Mouse (Mus musculus): ENCODE data around the gene Ndufb3. TPM values are rescaled to one million over a fixed set of nuclear protein-coding genes. Genes with fewer than 3 reads are reported as not detected.
"Not testable (repeated sequence)": the region's sequence is repeated elsewhere in the genome, so short reads cannot be mapped to it uniquely, and the experiment has no call there.

Ndufb3 gene
- polyA plus RNA-seq, 1 experiment from 2014 or later = 168 TPM

GRCm38 (mm10) chr1:58587491-58587890, 1.3 kb downstream of the Ndufb3 start:
- no peak for ATAC-seq (ENCODE audit: low FRiP score, low read depth)
- peaks cover 6% of the 10 kb centered on the region for H3K36me3 ChIP-seq
- H3K9me3 ChIP-seq = no peaks in the 10 kb centered on the region
- peaks cover 8% of the 10 kb centered on the region for H3K4me1 ChIP-seq
- H3K4me3 ChIP-seq = no peak overlapping the region
- peak overlapping the region; percentile 92; the same call in 1 of the 2 replicates for H3K4me2 ChIP-seq (replicated peaks)
- H3K9ac ChIP-seq = no peak overlapping the region
- H3K27ac ChIP-seq = no peak overlapping the region
- H3K27me3 ChIP-seq (replicated peaks) = no peaks in the 10 kb centered on the region
- WGBS = 92% methylated on average over 1 of the region's 1 CpGs

DNA sequence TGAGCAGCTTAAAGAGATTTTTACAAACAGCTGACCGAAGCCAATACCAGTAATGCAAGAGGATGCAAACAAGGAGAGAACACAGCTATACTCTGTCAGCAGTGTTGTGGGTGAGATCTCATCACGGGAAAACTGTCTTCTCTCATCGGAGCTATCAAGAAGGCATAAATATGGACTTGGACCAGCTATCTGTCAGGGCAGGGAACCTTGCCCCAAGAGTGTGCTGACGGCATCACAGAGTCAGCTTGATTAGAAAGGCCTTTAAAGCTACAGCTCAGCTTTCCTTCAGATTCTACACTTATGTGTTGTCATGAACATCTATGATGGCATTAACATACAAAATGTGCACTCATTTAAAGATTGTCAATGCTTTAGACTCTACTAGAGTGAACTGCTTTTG, 16.5 kb downstream of the Ndufb3 start:
- Histone ChIP-seq H3K4me3 (no peak overlapping the region), H3K9ac (no peak overlapping the region), H3K9me3 (no peaks in the 10 kb centered on the region), H3K27me3 (replicated peaks) (no peaks in the 10 kb centered on the region), H3K27ac (no peak overlapping the region), H3K4me1 (no peaks in the 10 kb centered on the region), H3K36me3 (no peaks in the 10 kb centered on the region), H3K4me2 (replicated peaks) (no peak overlapping the region)
- 81% methylated on average over 4 of the region's 4 CpGs for WGBS
- ATAC-seq (ENCODE audit: low FRiP score, low read depth) = no peak

- Histone ChIP-seq H3K9ac (no peak overlapping the region), H3K9me3 (no peaks in the 10 kb centered on the region), H3K4me3 (no peak overlapping the region), H3K4me2 (replicated peaks) (no peak overlapping the region), H3K4me1 (no peaks in the 10 kb centered on the region), H3K27ac (no peak overlapping the region), H3K27me3 (replicated peaks) (no peaks in the 10 kb centered on the region), H3K36me3 (no peaks in the 10 kb centered on the region)
- WGBS = 83% methylated on average over 4 of the region's 4 CpGs
- no peak for ATAC-seq (ENCODE audit: low FRiP score, low read depth)
These were observed 17.6 kb downstream of the Ndufb3 start for GRCm38 (mm10) chr1:58603738-58604137.

GRCm38 (mm10) chr1:58609591-58609990, 23.4 kb downstream of the Ndufb3 start:
- not testable (repeated sequence) for H3K4me1 ChIP-seq, H3K36me3 ChIP-seq
- WGBS = 91% methylated on average over 5 of the region's 5 CpGs

GRCm38 (mm10) chr1:58610166-58610565, 24.0 kb downstream of the Ndufb3 start:
- Histone ChIP-seq H3K4me1 (no peaks in the 10 kb centered on the region), H3K4me3 (no peak overlapping the region), H3K9me3 (no peaks in the 10 kb centered on the region), H3K27me3 (replicated peaks) (no peaks in the 10 kb centered on the region), H3K27ac (no peak overlapping the region), H3K9ac (no peak overlapping the region), H3K4me2 (replicated peaks) (no peak overlapping the region), H3K36me3 (no peaks in the 10 kb centered on the region)
- ATAC-seq (ENCODE audit: low FRiP score, low read depth) = no peak
- 93% methylated on average over 1 of the region's 1 CpGs for WGBS

More at GRCm38 (mm10) chr1:58609591-58609990, 23.4 kb downstream of the Ndufb3 start:
- not testable (repeated sequence) for H3K9ac ChIP-seq; ATAC-seq (ENCODE audit: low FRiP score, low read depth); H3K4me2 ChIP-seq (replicated peaks); H3K27me3 ChIP-seq (replicated peaks); H3K9me3 ChIP-seq; H3K27ac ChIP-seq; H3K4me3 ChIP-seq

- Histone ChIP-seq H3K36me3 (no peaks in the 10 kb centered on the region), H3K27me3 (replicated peaks) (no peaks in the 10 kb centered on the region), H3K4me3 (no peak overlapping the region), H3K4me2 (replicated peaks) (no peak overlapping the region), H3K4me1 (no peaks in the 10 kb centered on the region), H3K27ac (no peak overlapping the region), H3K9me3 (no peaks in the 10 kb centered on the region), H3K9ac (no peak overlapping the region)
- WGBS = 46% methylated on average over 1 of the region's 1 CpGs
- no peak for ATAC-seq (ENCODE audit: low FRiP score, low read depth)
These were observed 24.4 kb downstream of the Ndufb3 start for GRCm38 (mm10) chr1:58610611-58611010.

DNA sequence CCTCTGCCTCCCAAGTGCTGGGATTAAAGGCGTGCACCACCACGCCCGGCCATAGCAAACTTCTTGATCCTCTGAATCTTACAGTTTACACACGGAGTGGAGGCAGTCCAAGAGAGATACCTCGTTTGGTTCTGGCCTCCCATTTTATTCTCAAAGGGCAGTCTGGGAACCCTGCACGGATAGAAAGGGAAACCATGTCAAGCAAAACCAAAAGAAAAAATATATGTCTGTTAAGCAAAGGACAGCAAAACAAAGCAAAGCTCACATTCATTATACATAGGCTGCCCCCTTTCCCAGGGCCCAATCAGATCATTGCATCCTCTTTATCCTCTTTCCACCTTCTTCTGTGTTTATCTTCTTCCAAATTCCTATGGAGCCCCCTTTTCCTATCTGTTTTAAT, 27.6 kb downstream of the Ndufb3 start:
- H3K4me2 ChIP-seq (replicated peaks) = no peak overlapping the region
- ATAC-seq (ENCODE audit: low FRiP score, low read depth) = no peak
- no peaks in the 10 kb centered on the region for H3K36me3 ChIP-seq
- 75% methylated on average over 6 of the region's 6 CpGs for WGBS
- H3K4me3 ChIP-seq = no peak overlapping the region
- no peaks in the 10 kb centered on the region for H3K9me3 ChIP-seq
- H3K27me3 ChIP-seq (replicated peaks) = no peaks in the 10 kb centered on the region
- H3K27ac ChIP-seq = no peak overlapping the region
- no peaks in the 10 kb centered on the region for H3K4me1 ChIP-seq
- no peak overlapping the region for H3K9ac ChIP-seq

DNA sequence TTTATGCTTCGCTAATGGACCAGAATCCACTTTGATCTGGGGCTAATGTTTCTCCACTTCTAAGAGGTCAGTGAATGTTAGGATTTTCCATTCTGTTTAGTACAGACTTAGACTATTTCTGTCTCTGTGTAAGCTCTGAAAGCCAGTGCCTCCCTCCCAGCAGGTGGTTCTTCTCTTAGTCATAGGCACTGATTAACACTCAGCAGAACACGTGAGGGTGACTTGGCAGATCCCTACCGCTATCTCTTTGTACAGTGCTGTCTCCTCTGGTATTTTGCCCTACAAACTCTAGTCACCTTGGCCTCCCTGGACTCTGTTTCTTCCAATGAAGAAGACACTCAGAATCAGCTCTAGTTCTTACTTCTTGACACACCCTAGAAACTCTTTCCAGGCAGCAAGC, 28.2 kb downstream of the Ndufb3 start:
- Histone ChIP-seq H3K27me3 (replicated peaks) (no peaks in the 10 kb centered on the region), H3K9ac (no peak overlapping the region), H3K4me2 (replicated peaks) (no peak overlapping the region), H3K27ac (no peak overlapping the region), H3K4me1 (no peaks in the 10 kb centered on the region), H3K4me3 (no peak overlapping the region), H3K9me3 (no peaks in the 10 kb centered on the region), H3K36me3 (no peaks in the 10 kb centered on the region)
- WGBS = 87% methylated on average over 3 of the region's 3 CpGs
- no peak for ATAC-seq (ENCODE audit: low FRiP score, low read depth)

- Histone ChIP-seq H3K4me1 (no peaks in the 10 kb centered on the region), H3K4me2 (replicated peaks) (no peak overlapping the region), H3K9ac (no peak overlapping the region), H3K36me3 (no peaks in the 10 kb centered on the region), H3K4me3 (no peak overlapping the region), H3K9me3 (no peaks in the 10 kb centered on the region), H3K27ac (no peak overlapping the region), H3K27me3 (replicated peaks) (no peaks in the 10 kb centered on the region)
- 83% methylated on average over 4 of the region's 4 CpGs for WGBS
- no peak for ATAC-seq (ENCODE audit: low FRiP score, low read depth)
These were observed 29.0 kb downstream of the Ndufb3 start for GRCm38 (mm10) chr1:58615146-58615545.

DNA sequence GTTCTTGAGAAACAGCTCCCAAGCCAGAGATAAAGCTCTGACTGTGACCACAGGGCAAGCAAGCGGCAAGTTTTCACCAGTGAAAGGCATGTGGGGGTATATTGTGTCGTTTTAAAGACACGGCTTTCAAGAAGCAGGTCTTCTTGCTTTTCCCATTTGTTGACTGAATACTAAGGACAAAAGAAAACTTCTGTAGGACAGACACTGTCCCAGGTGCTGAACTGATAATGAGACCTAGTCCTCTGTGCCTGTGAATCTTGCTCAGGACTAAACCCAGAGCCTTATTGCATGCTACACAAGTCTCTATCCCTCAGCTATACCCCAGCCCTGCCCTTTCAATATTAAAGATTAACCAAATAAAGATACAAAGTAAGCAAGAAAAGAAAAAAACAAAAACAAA, 30.0 kb downstream of the Ndufb3 start:
- Histone ChIP-seq H3K27me3 (replicated peaks) (no peaks in the 10 kb centered on the region), H3K9me3 (no peaks in the 10 kb centered on the region), H3K4me1 (no peaks in the 10 kb centered on the region), H3K36me3 (no peaks in the 10 kb centered on the region), H3K27ac (no peak overlapping the region), H3K4me3 (no peak overlapping the region), H3K4me2 (replicated peaks) (no peak overlapping the region), H3K9ac (no peak overlapping the region)
- no peak for ATAC-seq (ENCODE audit: low FRiP score, low read depth)
- WGBS = 81% methylated on average over 3 of the region's 3 CpGs

DNA sequence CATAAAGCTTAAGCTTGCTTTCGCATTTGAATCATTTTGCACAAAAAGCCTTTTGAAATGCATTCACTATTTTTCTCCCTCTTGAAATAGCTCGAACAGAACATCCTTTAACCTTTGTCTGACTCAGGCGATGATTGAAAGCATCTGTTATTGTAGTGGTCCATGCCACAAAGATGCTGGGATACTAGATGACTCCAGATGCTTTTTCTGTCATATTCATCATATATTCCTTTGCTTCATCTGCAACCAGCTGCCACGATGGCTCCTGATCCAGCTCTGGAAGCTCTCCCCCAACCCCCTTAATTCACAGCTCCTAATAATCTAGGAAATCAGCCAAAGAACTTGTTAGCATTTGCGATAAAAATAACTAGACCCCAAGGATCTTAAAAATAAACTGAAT, 30.9 kb downstream of the Ndufb3 start:
- Histone ChIP-seq H3K4me1 (no peaks in the 10 kb centered on the region), H3K9ac (no peak overlapping the region), H3K9me3 (no peaks in the 10 kb centered on the region), H3K4me2 (replicated peaks) (no peak overlapping the region), H3K27ac (no peak overlapping the region), H3K36me3 (no peaks in the 10 kb centered on the region), H3K4me3 (no peak overlapping the region), H3K27me3 (replicated peaks) (no peaks in the 10 kb centered on the region)
- 59% methylated on average over 5 of the region's 5 CpGs for WGBS
- ATAC-seq (ENCODE audit: low FRiP score, low read depth) = no peak

DNA sequence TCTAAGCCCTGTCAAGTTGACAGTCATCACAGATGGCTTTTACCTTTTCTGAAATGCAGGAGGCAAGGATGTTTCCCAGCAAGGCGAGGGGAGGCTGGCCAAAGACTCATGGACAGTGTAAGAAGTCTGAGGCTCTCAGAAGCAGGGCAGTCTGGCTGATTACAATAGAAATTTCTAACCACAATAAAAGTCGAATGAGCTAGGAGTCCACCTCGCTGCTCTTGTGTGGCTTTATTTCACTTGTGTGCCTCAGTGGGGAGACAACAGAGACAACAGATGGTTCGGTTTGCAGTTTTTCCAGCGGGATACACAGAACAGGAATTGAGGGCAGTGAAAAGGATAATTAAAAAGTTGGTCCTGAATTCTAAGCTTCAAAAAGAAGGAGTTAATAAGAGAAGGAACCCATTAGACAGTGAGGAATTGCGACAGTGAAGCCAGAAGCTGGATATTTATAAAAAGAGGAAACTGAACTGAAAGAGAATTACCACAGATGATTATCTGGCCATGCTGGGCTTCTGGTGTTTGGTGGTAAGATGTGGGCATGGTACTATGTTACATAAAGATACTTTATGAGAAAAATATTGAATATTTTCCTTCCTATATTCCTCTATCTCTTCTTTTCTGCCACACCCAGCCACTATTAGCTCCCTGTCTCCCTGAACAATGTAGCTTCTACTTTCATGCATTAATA, 31.9 kb downstream of the Ndufb3 start:
- ATAC-seq (ENCODE audit: low FRiP score, low read depth) = no peak
- Histone ChIP-seq H3K27ac (no peak overlapping the region), H3K36me3 (no peaks in the 10 kb centered on the region), H3K4me2 (replicated peaks) (no peak overlapping the region), H3K27me3 (replicated peaks) (no peaks in the 10 kb centered on the region), H3K4me1 (no peaks in the 10 kb centered on the region), H3K4me3 (no peak overlapping the region), H3K9me3 (no peaks in the 10 kb centered on the region), H3K9ac (no peak overlapping the region)
- 72% methylated on average over 6 of the region's 6 CpGs for WGBS

DNA sequence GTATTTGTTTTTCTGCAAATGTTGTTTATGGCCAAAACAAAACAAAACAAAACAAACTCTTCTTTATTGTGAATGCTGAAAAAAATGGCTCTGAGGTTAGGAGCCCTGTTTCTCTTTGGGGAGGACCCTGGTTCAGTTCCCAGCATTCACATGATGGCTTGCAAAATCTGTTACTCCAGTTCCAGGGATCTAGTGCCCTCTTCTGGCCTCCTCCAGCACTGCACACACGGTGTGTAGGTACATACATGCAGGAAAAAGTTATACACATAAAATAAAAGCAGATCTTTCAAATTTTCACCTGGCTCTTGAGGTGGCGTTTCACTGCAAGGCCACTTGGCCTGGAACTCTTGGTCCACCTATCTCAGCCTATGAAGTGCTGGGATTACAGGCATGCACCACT, 32.6 kb downstream of the Ndufb3 start:
- H3K27me3 ChIP-seq (replicated peaks) = no peaks in the 10 kb centered on the region
- no peaks in the 10 kb centered on the region for H3K9me3 ChIP-seq
- H3K36me3 ChIP-seq = no peaks in the 10 kb centered on the region
- ATAC-seq (ENCODE audit: low FRiP score, low read depth) = no peak
- H3K27ac ChIP-seq = no peak overlapping the region
- no peak overlapping the region for H3K4me2 ChIP-seq (replicated peaks)
- no peak overlapping the region for H3K9ac ChIP-seq
- no peaks in the 10 kb centered on the region for H3K4me1 ChIP-seq
- 88% methylated on average over 2 of the region's 2 CpGs for WGBS
- no peak overlapping the region for H3K4me3 ChIP-seq
